Mouse (Mus musculus): ENCODE data around the gene Jade2. TPM values are rescaled to one million over a fixed set of nuclear protein-coding genes. Genes with fewer than 3 reads are reported as not detected.
"Not testable (repeated sequence)": the region's sequence is repeated elsewhere in the genome, so short reads cannot be mapped to it uniquely, and the experiment has no call there.

Jade2 gene
- total and polyA plus RNA-seq, 2 experiments: 3.7 to 4.1 TPM

DNA sequence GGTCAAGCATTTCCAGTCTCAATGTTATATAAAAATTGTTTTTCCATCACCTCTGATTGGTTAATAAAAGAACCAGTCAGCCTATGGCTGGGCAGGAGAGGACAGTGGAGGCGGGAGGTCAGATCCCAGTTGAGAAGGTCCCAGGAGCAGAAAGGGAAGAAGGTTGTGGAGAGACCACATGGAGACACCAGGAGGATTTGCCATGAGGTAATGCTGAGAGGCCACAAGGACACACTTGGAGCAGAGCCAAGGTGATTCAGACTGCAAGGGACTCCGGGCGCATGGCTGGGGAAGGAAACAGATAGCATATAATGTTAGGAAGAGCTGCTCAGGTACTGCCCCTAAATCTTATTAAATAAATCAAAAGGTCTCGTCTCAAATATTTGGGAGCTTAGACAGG lies 61.2 kb downstream of the Jade2 start:
- 48% methylated on average over 4 of the region's 4 CpGs for WGBS
- no peak for TF ChIP-seq POLR2A (IDR thresholded peaks at IDR 0.05; ENCODE audit: extremely low read depth, insufficient read depth, low read length)
- no peak for TF ChIP-seq CTCF (IDR thresholded peaks at IDR 0.05; ENCODE audit: low read depth, low read length)
- H3K27me3 ChIP-seq (ENCODE audit: control insufficient read depth, insufficient read depth, low read length): no peaks in the 10 kb centered on the region
- H3K4me1 ChIP-seq (ENCODE audit: control insufficient read depth, insufficient read depth, low read length): no peaks in the 10 kb centered on the region
- peaks cover 12% of the 10 kb centered on the region for H3K36me3 ChIP-seq (ENCODE audit: control insufficient read depth, insufficient read depth, low read length)
- no peaks in the 10 kb centered on the region for H3K79me2 ChIP-seq (ENCODE audit: control insufficient read depth, insufficient read depth, low read length)
- H3K9ac ChIP-seq (ENCODE audit: low read depth, low read length): no peak overlapping the region
- no peak overlapping the region for H3K4me3 ChIP-seq (ENCODE audit: insufficient read depth, low read depth, low read length)
- peak; percentile 51 for DNase-seq (ENCODE audit: extremely low read depth, low read depth, low spot score)
- H3K27ac ChIP-seq (replicated peaks; ENCODE audit: insufficient read depth, low read depth, low read length): no peak overlapping the region

DNA sequence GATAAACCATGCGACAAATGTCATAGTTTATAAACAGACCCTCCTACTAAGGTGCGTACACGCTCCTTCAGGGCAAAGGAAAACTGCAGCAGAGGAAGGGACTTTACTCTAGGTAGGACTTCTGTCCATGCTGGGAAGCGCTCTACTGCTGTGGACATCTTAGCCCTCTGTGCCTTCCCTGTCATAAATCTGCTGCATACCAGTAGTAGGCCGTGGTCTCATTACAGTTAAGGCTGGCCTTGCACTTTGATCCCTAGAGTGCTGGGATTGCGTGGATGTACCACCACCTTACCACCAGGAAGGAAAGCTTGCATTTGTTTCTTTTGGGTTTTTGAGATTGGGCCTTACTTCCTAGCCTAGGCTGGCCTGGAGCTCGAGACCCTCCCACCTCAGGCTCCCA lies 66.8 kb downstream of the Jade2 start:
- WGBS: 92% methylated on average over 7 of the region's 7 CpGs
- no peak overlapping the region for H3K9ac ChIP-seq (ENCODE audit: low read depth, low read length)
- no peaks in the 10 kb centered on the region for H3K79me2 ChIP-seq (ENCODE audit: control insufficient read depth, insufficient read depth, low read length)
- no peak overlapping the region for H3K4me3 ChIP-seq (ENCODE audit: insufficient read depth, low read depth, low read length)
- no peak for TF ChIP-seq POLR2A (IDR thresholded peaks at IDR 0.05; ENCODE audit: extremely low read depth, insufficient read depth, low read length)
- TF ChIP-seq CTCF (IDR thresholded peaks at IDR 0.05; ENCODE audit: low read depth, low read length): no peak
- H3K27ac ChIP-seq (replicated peaks; ENCODE audit: insufficient read depth, low read depth, low read length): no peak overlapping the region
- no peaks in the 10 kb centered on the region for H3K27me3 ChIP-seq (ENCODE audit: control insufficient read depth, insufficient read depth, low read length)
- DNase-seq (ENCODE audit: extremely low read depth, low read depth, low spot score): no peak
- H3K4me1 ChIP-seq (ENCODE audit: control insufficient read depth, insufficient read depth, low read length): no peaks in the 10 kb centered on the region
- peaks cover 53% of the 10 kb centered on the region for H3K36me3 ChIP-seq (ENCODE audit: control insufficient read depth, insufficient read depth, low read length)

DNA sequence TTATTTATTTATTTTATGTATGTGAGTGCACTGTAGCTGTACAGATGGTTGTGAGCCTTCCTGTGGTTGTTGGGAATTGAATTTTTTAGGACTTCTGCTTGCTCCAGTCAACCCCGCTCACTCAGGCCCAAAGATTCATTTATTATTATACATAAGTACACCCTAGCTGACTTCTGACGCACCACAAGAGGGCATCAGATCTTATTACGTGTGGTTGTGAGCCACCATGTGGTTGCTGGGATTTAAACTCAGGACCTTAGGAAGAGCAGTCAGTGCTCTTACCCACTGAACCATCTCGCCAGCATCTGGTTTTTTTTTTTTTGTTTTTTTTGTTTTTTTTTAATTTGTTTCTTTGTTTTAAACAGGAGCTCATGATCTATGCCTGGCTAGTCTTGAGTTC lies 67.7 kb downstream of the Jade2 start:
- peaks cover 58% of the 10 kb centered on the region for H3K36me3 ChIP-seq (ENCODE audit: control insufficient read depth, insufficient read depth, low read length)
- WGBS: 87% methylated on average over 4 of the region's 4 CpGs
- not testable (repeated sequence) for H3K27ac ChIP-seq (replicated peaks; ENCODE audit: insufficient read depth, low read depth, low read length)

DNA sequence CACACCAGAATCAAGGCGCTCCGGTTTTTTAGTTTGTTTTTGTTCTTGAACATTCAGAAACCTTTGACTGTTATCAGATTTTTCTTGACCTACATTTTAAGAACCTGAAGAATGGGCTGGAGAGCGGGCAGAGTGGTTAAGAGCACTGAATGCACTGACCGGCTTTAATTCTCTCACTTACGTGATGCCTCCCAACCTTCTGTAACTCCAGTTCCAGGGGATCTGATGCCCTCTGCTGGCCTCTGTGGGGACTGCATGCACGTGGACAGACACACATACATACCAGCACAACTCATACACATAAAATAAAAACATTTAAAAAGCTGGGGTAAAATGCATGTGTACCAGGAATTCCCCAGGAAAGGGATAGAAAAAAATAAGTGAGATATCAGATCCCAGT lies 71.5 kb downstream of the Jade2 start:
- Histone ChIP-seq H3K9ac (ENCODE audit: low read depth, low read length) (no peak overlapping the region), H3K27me3 (ENCODE audit: control insufficient read depth, insufficient read depth, low read length) (no peaks in the 10 kb centered on the region), H3K36me3 (ENCODE audit: control insufficient read depth, insufficient read depth, low read length) (peaks cover 76% of the 10 kb centered on the region), H3K4me3 (ENCODE audit: insufficient read depth, low read depth, low read length) (no peak overlapping the region), H3K79me2 (ENCODE audit: control insufficient read depth, insufficient read depth, low read length) (peaks cover 2% of the 10 kb centered on the region; the same call in 1 of the 2 replicates), H3K4me1 (ENCODE audit: control insufficient read depth, insufficient read depth, low read length) (peaks cover 2% of the 10 kb centered on the region; the same call in 1 of the 2 replicates), H3K27ac (replicated peaks; ENCODE audit: insufficient read depth, low read depth, low read length) (no peak overlapping the region)
- TF ChIP-seq CTCF (IDR thresholded peaks at IDR 0.05; ENCODE audit: low read depth, low read length): peak; percentile 87
- TF ChIP-seq POLR2A (IDR thresholded peaks at IDR 0.05; ENCODE audit: extremely low read depth, insufficient read depth, low read length): no peak
- 73% methylated on average over 6 of the region's 6 CpGs for WGBS
- peak; percentile 64 for DNase-seq (ENCODE audit: extremely low read depth, low read depth, low spot score)

More for the DNA sequence above, 67.7 kb downstream of the Jade2 start:
- not testable (repeated sequence) for H3K9ac ChIP-seq (ENCODE audit: low read depth, low read length); H3K4me3 ChIP-seq (ENCODE audit: insufficient read depth, low read depth, low read length); H3K79me2 ChIP-seq (ENCODE audit: control insufficient read depth, insufficient read depth, low read length); H3K27me3 ChIP-seq (ENCODE audit: control insufficient read depth, insufficient read depth, low read length); H3K4me1 ChIP-seq (ENCODE audit: control insufficient read depth, insufficient read depth, low read length); DNase-seq (ENCODE audit: extremely low read depth, low read depth, low spot score)

DNA sequence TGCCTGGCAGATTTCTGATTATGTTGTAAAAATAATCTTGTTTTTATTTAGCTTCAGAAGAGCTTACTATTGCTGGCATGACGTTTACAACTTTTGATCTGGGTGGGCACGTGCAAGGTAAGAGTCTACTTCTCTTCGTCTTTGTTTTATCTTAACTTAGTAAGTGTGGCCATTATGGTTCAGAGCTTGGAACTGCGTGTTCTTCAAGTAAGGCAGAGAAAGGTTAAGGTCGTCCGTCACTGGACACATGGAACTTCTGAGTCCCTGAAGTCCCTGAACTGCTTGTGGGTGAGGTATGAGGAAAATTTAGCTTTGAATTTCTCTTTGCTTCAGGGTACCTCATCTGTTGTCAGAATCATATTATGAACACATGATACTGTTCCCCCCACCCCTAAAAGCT lies 74.7 kb downstream of the Jade2 start:
- Histone ChIP-seq H3K4me3 (ENCODE audit: insufficient read depth, low read depth, low read length) (no peak overlapping the region), H3K4me1 (ENCODE audit: control insufficient read depth, insufficient read depth, low read length) (peaks cover 10% of the 10 kb centered on the region), H3K36me3 (ENCODE audit: control insufficient read depth, insufficient read depth, low read length) (peaks cover 75% of the 10 kb centered on the region), H3K27ac (replicated peaks; ENCODE audit: insufficient read depth, low read depth, low read length) (no peak overlapping the region), H3K79me2 (ENCODE audit: control insufficient read depth, insufficient read depth, low read length) (peaks cover 14% of the 10 kb centered on the region; the same call in 1 of the 2 replicates), H3K9ac (ENCODE audit: low read depth, low read length) (no peak overlapping the region), H3K27me3 (ENCODE audit: control insufficient read depth, insufficient read depth, low read length) (no peaks in the 10 kb centered on the region)
- WGBS: 91% methylated on average over 6 of the region's 6 CpGs
- no peak for TF ChIP-seq POLR2A (IDR thresholded peaks at IDR 0.05; ENCODE audit: extremely low read depth, insufficient read depth, low read length)
- TF ChIP-seq CTCF (IDR thresholded peaks at IDR 0.05; ENCODE audit: low read depth, low read length): no peak
- no peak for DNase-seq (ENCODE audit: extremely low read depth, low read depth, low spot score)

DNA sequence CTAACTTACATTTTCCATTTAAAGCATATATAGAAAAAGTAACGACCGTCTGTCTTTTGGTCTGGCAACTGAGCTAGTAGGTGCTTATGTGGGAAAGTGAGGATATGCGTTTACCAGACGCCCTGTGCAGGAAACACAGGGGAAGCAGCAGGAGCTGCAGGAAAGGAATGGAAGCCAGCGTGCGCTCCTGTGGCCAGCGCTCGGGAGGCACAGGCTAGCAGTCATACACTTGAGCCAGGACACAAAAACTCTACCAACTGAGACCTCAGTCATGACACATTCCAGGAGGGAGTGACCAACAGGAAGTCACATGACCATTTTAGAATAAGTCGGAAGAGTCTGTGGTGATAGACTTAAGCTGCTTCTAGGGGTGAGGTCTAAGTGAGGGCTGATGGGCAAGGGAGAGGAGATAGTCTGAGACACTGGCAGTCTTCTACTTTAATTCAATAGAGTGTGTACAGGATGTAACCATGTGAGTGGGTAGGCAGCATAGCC lies 76.6 kb downstream of the Jade2 start:
- H3K4me1 ChIP-seq (ENCODE audit: control insufficient read depth, insufficient read depth, low read length): peaks cover 22% of the 10 kb centered on the region
- peaks cover 23% of the 10 kb centered on the region; the same call in 1 of the 2 replicates for H3K79me2 ChIP-seq (ENCODE audit: control insufficient read depth, insufficient read depth, low read length)
- peaks cover 63% of the 10 kb centered on the region for H3K36me3 ChIP-seq (ENCODE audit: control insufficient read depth, insufficient read depth, low read length)
- no peaks in the 10 kb centered on the region for H3K27me3 ChIP-seq (ENCODE audit: control insufficient read depth, insufficient read depth, low read length)
- TF ChIP-seq POLR2A (IDR thresholded peaks at IDR 0.05; ENCODE audit: extremely low read depth, insufficient read depth, low read length) (no peak), CTCF (IDR thresholded peaks at IDR 0.05; ENCODE audit: low read depth, low read length) (no peak)
- H3K4me3 ChIP-seq (ENCODE audit: insufficient read depth, low read depth, low read length): no peak overlapping the region
- DNase-seq (ENCODE audit: extremely low read depth, low read depth, low spot score): no peak
- H3K9ac ChIP-seq (ENCODE audit: low read depth, low read length): no peak overlapping the region
- WGBS: 84% methylated on average over 9 of the region's 9 CpGs
- H3K27ac ChIP-seq (replicated peaks; ENCODE audit: insufficient read depth, low read depth, low read length): no peak overlapping the region
